Mouse (Mus musculus) myocyte (in vitro differentiated cells): ENCODE results near the gene Dab1. TPM values are rescaled to one million over a fixed set of nuclear protein-coding genes. Genes with fewer than 3 reads are reported as not detected.

Experiments used
- H3K27me3 ChIP-seq: one replicate; pipeline ENCODE4 v1.6.1; 2011; ENCODE audit not compliant: control insufficient read depth, insufficient read depth, insufficient read length
- H3K36me3 ChIP-seq: one replicate; pipeline ENCODE4 v1.6.1; 2011; ENCODE audit not compliant: control insufficient read depth, insufficient read depth
- H3K4me2 ChIP-seq: one replicate; pipeline ENCODE4 v1.6.1; 2011; ENCODE audit warnings: low read depth, control low read depth
- H3K4me3 ChIP-seq: one replicate; pipeline ENCODE4 v1.5.1; 2011; ENCODE audit warnings: mild to moderate bottlenecking, control low read depth, moderate library complexity
- H3K79me2 ChIP-seq: one replicate; pipeline ENCODE4 v1.6.1; 2011; ENCODE audit not compliant: control insufficient read depth, insufficient read depth
- H3ac ChIP-seq: one replicate; pipeline ENCODE4 v1.6.1; 2011; ENCODE audit not compliant: control insufficient read depth, insufficient read length
- CEBPB ChIP-seq: IDR thresholded peaks from 2 replicates; pipeline ENCODE4 v1.6.1; 2011; ENCODE audit warnings: mild to moderate bottlenecking, moderate library complexity; ENCODE audit not compliant: poor library complexity, insufficient read depth, severe bottlenecking
- E2F4 ChIP-seq: IDR thresholded peaks from one replicate; pipeline ENCODE4 v1.6.1; 2011; ENCODE audit warnings: mild to moderate bottlenecking, control low read depth, moderate library complexity; ENCODE audit not compliant: insufficient read depth
- MAX ChIP-seq: IDR thresholded peaks from one replicate; pipeline ENCODE4 v1.6.1; 2011; ENCODE audit warnings: low read depth, mild to moderate bottlenecking, control low read depth
- MYOD1 ChIP-seq, 3 experiments: IDR thresholded peaks; one replicate each; pipeline ENCODE4 v1.6.1; 2011; ENCODE audit warnings: control low read depth in 2 of 3, low read depth in 2 of 3, mild to moderate bottlenecking in 2 of 3, moderate library complexity in 1 of 3; ENCODE audit not compliant: insufficient read length in 2 of 3, control insufficient read depth in 1 of 3
- MYOG ChIP-seq, 3 experiments: IDR thresholded peaks; one replicate each; pipeline ENCODE4 v1.6.1; 2011; ENCODE audit warnings: control low read depth in 2 of 3, low read depth in 2 of 3, mild to moderate bottlenecking in 2 of 3; ENCODE audit not compliant: insufficient read length in 2 of 3, control insufficient read depth in 1 of 3, insufficient read depth in 1 of 3
- POLR2A ChIP-seq: IDR thresholded peaks from one replicate; pipeline ENCODE4 v1.6.1; 2011; ENCODE audit warnings: low read depth, mild to moderate bottlenecking, control low read depth, moderate library complexity; ENCODE audit not compliant: insufficient read length
- POLR2AphosphoS2 ChIP-seq: IDR thresholded peaks from one replicate; pipeline ENCODE4 v1.6.1; 2011; ENCODE audit warnings: low read depth, control low read depth; ENCODE audit not compliant: insufficient read length
- REST ChIP-seq: IDR thresholded peaks from one replicate; pipeline ENCODE4 v1.6.1; 2011; ENCODE audit warnings: mild to moderate bottlenecking, control low read depth, moderate library complexity; ENCODE audit not compliant: insufficient read depth, insufficient read length
- SRF ChIP-seq: IDR thresholded peaks from one replicate; pipeline ENCODE4 v1.6.1; 2011; ENCODE audit warnings: low read depth; ENCODE audit not compliant: control insufficient read depth, insufficient read length
- TCF12 ChIP-seq: IDR thresholded peaks from one replicate; pipeline ENCODE4 v1.6.1; 2011; ENCODE audit warnings: mild to moderate bottlenecking, control low read depth; ENCODE audit not compliant: poor library complexity, insufficient read depth, severe bottlenecking
- TCF3 ChIP-seq: IDR thresholded peaks from one replicate; pipeline ENCODE4 v1.6.1; 2011; ENCODE audit warnings: low read depth, control low read depth; ENCODE audit not compliant: insufficient read length
- USF1 ChIP-seq: IDR thresholded peaks from one replicate; pipeline ENCODE4 v1.6.1; 2011; ENCODE audit warnings: low read depth, mild to moderate bottlenecking, control low read depth, moderate library complexity
- polyA plus RNA-seq: library from polyadenylated mRNA; unstranded; fragments of >200 nt; fragmentation: generic; extraction: Trizol; gene quantifications from one replicate; pipeline ENCODE4 v1.2.1, GENCODE M21; 2012; ENCODE audit warnings: missing spikeins

Gene Dab1
- polyA plus RNA-seq, 1 experiment = not detected

DNA sequence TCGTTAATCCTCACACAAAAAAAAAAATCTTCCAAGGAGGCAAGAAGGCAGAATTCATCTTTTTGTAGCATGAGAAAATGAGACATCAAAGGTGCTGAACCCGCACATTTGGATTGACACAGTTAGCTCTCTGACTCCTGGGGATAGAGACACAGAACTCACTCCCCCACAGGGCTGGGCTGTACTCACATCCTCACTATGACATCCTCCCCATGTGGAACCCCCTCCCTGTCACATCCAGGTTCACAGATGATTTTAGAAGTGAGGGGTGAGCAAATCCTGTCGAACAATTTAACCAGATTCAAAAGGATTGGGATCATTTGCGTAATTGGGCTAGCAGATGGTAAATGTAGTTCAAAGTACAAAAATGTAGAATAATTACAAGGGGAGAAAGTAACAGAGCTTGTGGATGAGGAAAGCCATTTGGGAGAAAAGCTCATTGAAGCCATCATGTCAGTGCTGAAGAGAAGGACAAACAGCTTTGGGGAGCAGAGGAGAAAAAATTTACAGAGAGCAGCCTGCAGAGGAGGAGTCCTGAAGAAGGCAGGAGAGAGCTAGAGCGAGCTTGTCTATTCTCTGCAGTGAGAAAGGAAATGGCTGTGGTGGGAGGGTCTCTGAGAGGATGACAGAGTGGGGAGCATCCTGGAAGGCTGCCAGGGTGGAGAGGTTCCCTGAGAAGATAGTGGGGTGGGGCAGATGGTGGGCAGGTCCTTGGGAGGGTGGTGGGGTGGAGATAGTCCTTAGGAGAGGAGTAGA is 890.2 kb downstream of the Dab1 start:
- Histone ChIP-seq H3K79me2 (no peaks in the 10 kb centered on the region), H3K27me3 (no peaks in the 10 kb centered on the region), H3K36me3 (no peaks in the 10 kb centered on the region), H3K4me3 (no peak overlapping the region), H3K4me2 (no peak overlapping the region), H3ac (no peak overlapping the region)
- TF ChIP-seq MYOD1 (IDR thresholded peaks at IDR 0.05; ENCODE audit: control insufficient read depth in 1 of 3, insufficient read length in 2 of 3, low read depth in 2 of 3) (no peak), REST (no peak), TCF12 (no peak), MAX (no peak), POLR2A (no peak), CEBPB (no peak), SRF (no peak), E2F4 (no peak), MYOG (IDR thresholded peaks at IDR 0.05; ENCODE audit: control insufficient read depth in 1 of 3, insufficient read depth in 1 of 3, insufficient read length in 2 of 3, low read depth in 2 of 3) (no peak), POLR2AphosphoS2 (no peak), USF1 (no peak), TCF3 (no peak)

DNA sequence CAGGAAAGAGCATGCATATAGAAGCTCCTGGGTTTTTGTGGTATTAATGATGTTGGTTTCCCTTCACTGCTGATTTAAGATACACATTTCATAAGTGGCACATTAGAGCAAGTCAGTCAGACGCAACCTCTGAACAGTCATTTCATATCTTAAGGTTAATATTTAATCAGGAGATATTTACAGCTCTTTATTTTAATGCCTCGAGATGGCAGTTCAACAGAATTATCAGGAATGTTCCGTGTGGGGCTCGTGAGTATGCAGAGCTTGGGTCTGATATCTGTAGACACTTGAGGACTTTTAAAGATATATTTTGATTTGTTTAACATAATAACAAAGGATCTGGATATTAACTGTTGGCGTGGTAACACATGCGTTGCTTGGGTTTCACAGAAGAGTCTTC is 892.7 kb downstream of the Dab1 start:
- Histone ChIP-seq H3K36me3 (no peaks in the 10 kb centered on the region), H3K4me2 (no peak overlapping the region), H3ac (no peak overlapping the region), H3K79me2 (no peaks in the 10 kb centered on the region), H3K27me3 (no peaks in the 10 kb centered on the region), H3K4me3 (no peak overlapping the region)
- TF ChIP-seq SRF (no peak), POLR2A (no peak), MAX (no peak), TCF3 (no peak), MYOD1 (IDR thresholded peaks at IDR 0.05; ENCODE audit: control insufficient read depth in 1 of 3, insufficient read length in 2 of 3, low read depth in 2 of 3) (no peak), POLR2AphosphoS2 (no peak), USF1 (no peak), E2F4 (no peak)

DNA sequence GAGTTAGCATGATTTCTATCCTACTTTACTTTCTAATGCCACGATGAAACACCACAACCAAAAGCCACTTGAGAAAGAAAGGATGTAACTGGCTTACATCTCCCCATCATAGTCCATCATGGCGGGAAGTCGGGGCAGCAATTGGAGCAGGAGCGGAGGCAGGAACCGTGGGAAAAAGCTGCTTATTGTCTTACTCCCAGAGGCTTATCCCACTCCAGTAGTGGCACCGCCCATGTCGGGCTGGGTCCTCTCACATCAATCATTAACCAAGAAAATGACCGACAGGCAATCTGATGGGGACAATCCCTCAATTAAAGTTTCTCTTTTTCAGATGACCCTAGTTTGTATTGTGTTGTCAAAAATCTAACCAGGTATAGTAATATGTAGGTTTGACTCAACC is 893.4 kb downstream of the Dab1 start:
- no peaks in the 10 kb centered on the region for H3K79me2 ChIP-seq
- no peaks in the 10 kb centered on the region for H3K27me3 ChIP-seq
- TF ChIP-seq TCF3 (no peak), REST (no peak)
- no peaks in the 10 kb centered on the region for H3K36me3 ChIP-seq
- H3ac ChIP-seq = no peak overlapping the region
- no peak overlapping the region for H3K4me2 ChIP-seq
- H3K4me3 ChIP-seq = no peak overlapping the region

DNA sequence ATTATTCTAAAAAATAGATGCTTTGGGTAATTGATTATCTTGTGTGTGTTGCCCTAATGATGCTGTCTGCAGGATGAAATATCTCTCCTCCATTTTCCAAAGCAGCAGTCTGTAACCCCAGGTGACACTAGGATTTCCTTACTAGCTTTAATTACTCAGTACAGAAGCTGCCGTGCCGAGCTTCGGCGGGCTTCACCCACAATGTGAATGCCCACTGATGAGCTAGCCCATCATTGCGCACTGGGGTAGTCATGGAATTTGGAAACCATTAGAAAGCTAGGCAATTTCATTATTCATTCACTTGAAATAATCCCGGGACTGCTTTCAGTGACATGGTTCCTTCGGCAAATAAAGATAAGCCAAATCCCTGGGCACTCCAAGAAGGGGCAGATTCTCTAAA is 894.5 kb downstream of the Dab1 start:
- H3K36me3 ChIP-seq = no peaks in the 10 kb centered on the region
- no peak overlapping the region for H3K4me2 ChIP-seq
- no peaks in the 10 kb centered on the region for H3K27me3 ChIP-seq
- no peak overlapping the region for H3ac ChIP-seq
- H3K4me3 ChIP-seq = no peak overlapping the region
- H3K79me2 ChIP-seq = no peaks in the 10 kb centered on the region
- TF ChIP-seq POLR2A (no peak), TCF3 (no peak), TCF12 (no peak), MYOD1 (IDR thresholded peaks at IDR 0.05; ENCODE audit: control insufficient read depth in 1 of 3, insufficient read length in 2 of 3, low read depth in 2 of 3) (no peak), POLR2AphosphoS2 (no peak), SRF (no peak), CEBPB (no peak), REST (no peak), USF1 (no peak), MAX (no peak), E2F4 (no peak), MYOG (IDR thresholded peaks at IDR 0.05; ENCODE audit: control insufficient read depth in 1 of 3, insufficient read depth in 1 of 3, insufficient read length in 2 of 3, low read depth in 2 of 3) (no peak)

- Histone ChIP-seq H3K27me3 (no peaks in the 10 kb centered on the region), H3K4me2 (no peak overlapping the region), H3ac (no peak overlapping the region), H3K36me3 (no peaks in the 10 kb centered on the region), H3K4me3 (no peak overlapping the region), H3K79me2 (no peaks in the 10 kb centered on the region)
- TF ChIP-seq USF1 = no peak
- TF ChIP-seq SRF = no peak
- TF ChIP-seq CEBPB = no peak
- TF ChIP-seq E2F4 = no peak
- no peak for TF ChIP-seq MAX
- TF ChIP-seq MYOD1 (IDR thresholded peaks at IDR 0.05; ENCODE audit: control insufficient read depth in 1 of 3, insufficient read length in 2 of 3, low read depth in 2 of 3) = no peak
- TF ChIP-seq TCF12 = no peak
- no peak for TF ChIP-seq TCF3
- no peak for TF ChIP-seq MYOG (IDR thresholded peaks at IDR 0.05; ENCODE audit: control insufficient read depth in 1 of 3, insufficient read depth in 1 of 3, insufficient read length in 2 of 3, low read depth in 2 of 3)
- TF ChIP-seq POLR2A = no peak
- TF ChIP-seq POLR2AphosphoS2 = no peak
- TF ChIP-seq REST = no peak
Measured at GRCm38 (mm10) chr4:104514568-104515000, 895.4 kb downstream of the Dab1 start.
